Mouse (Mus musculus): Measurements from ENCODE around the gene Camkmt. TPM values are rescaled to one million over a fixed set of nuclear protein-coding genes. Genes with fewer than 3 reads are reported as not detected.

The Camkmt gene
- polyA plus RNA-seq (2017; shearing (Covaris generic)): 10.4 TPM

GRCm38 (mm10) chr17:85090120-85091099, at the start of gene Camkmt, which contains the start of gene Prepl:
Gene Camkmt (plus strand): TSS chr17:85090552.
Gene Prepl (minus strand): TSS chr17:85090241.

Other genes with a start within 250 kb of the Camkmt start
- 26.6 TPM for gene Ppm1b, start 133.8 kb upstream of the Camkmt start, polyA plus RNA-seq (2017; shearing (Covaris generic))
- 0.42 TPM for gene Slc3a1, start 62.2 kb upstream of the Camkmt start, polyA plus RNA-seq (2017; shearing (Covaris generic))
- gene Prepl, start 311 bp upstream of the Camkmt start, polyA plus RNA-seq (2017; shearing (Covaris generic)): 20.1 TPM

Measured in activated CD4-positive, CD25-positive, alpha-beta regulatory T cell, adult 9 weeks (primary cell).